Mouse (Mus musculus) embryonic facial prominence, embryonic 14.5 days (tissue): ENCODE results near the gene Slc25a51. TPM values are rescaled to one million over a fixed set of nuclear protein-coding genes. Genes with fewer than 3 reads are reported as not detected.
A peak's percentile ranks its signal among the peaks of the same experiment; 100 is the strongest.

Experiments
- ATAC-seq: fragments of 200-750 bp; cut with Nextera tagmentation; 2 replicates; pipeline ENCODE4 v1.8.0; 2017; ENCODE audit warnings: low read depth, moderate number of reproducible peaks, moderate TSS enrichment
- DNase-seq: peaks from one replicate; pipeline ENCODE4 v3.0.0-alpha.2; 2015; ENCODE audit warnings: low spot score
- H3K27ac ChIP-seq: fragments of 300-500 bp; sonication (generic); replicated peaks from 2 replicates; pipeline ENCODE4 v1.5.1; 2014; ENCODE audit warnings: low read depth, mild to moderate bottlenecking, low read length, moderate library complexity
- H3K27me3 ChIP-seq: fragments of 300-500 bp; sonication (generic); replicated peaks from 2 replicates; pipeline ENCODE4 v1.6.1; 2014; ENCODE audit warnings: low read length; ENCODE audit not compliant: control insufficient read depth, insufficient read depth
- H3K36me3 ChIP-seq: fragments of 300-500 bp; sonication (generic); 2 replicates; pipeline ENCODE4 v1.6.1; 2014; ENCODE audit warnings: low read length, mixed read lengths; ENCODE audit not compliant: control insufficient read depth, insufficient read depth
- H3K4me1 ChIP-seq: fragments of 300-500 bp; sonication (generic); 2 replicates; pipeline ENCODE4 v1.6.1; 2014; ENCODE audit warnings: antibody characterized with exemption, low read length; ENCODE audit not compliant: control insufficient read depth, insufficient read depth
- H3K4me2 ChIP-seq: fragments of 300-500 bp; sonication (generic); 2 replicates; pipeline ENCODE4 v1.6.1; 2014; ENCODE audit warnings: low read depth, mild to moderate bottlenecking, low read length, moderate library complexity, mixed read lengths
- H3K4me3 ChIP-seq: fragments of 300-500 bp; sonication (generic); 2 replicates; pipeline ENCODE4 v1.5.1; 2014; ENCODE audit warnings: low read depth, mild to moderate bottlenecking, low read length
- H3K9ac ChIP-seq: fragments of 300-500 bp; sonication (generic); 2 replicates; pipeline ENCODE4 v1.6.1; 2014; ENCODE audit warnings: low read depth, mild to moderate bottlenecking, low read length, moderate library complexity, mixed read lengths
- H3K9me3 ChIP-seq: fragments of 300-500 bp; sonication (generic); 2 replicates; pipeline ENCODE4 v1.6.1; 2016; ENCODE audit warnings: low read length; ENCODE audit not compliant: control insufficient read depth
- WGBS: fragments of 180-500 bp; shearing (Covaris S2); extraction: QIAGEN DNeasy Blood & Tissue Kit; methylation state at CpG from one replicate; pipeline ENCODE4 v1.1.7; 2014; 5-methylcytosine and 5-hydroxymethylcytosine counted together
- polyA plus RNA-seq: library from polyadenylated mRNA; unstranded; fragments of >200 nt; fragmentation: Nextera tagmentation; extraction: Ambion mirVana; gene quantifications from 2 replicates; pipeline ENCODE4 v1.2.1, GENCODE M21; 2014

The Slc25a51 gene
- polyA plus RNA-seq, 1 experiment from 2014 or later = 47.8 TPM

DNA sequence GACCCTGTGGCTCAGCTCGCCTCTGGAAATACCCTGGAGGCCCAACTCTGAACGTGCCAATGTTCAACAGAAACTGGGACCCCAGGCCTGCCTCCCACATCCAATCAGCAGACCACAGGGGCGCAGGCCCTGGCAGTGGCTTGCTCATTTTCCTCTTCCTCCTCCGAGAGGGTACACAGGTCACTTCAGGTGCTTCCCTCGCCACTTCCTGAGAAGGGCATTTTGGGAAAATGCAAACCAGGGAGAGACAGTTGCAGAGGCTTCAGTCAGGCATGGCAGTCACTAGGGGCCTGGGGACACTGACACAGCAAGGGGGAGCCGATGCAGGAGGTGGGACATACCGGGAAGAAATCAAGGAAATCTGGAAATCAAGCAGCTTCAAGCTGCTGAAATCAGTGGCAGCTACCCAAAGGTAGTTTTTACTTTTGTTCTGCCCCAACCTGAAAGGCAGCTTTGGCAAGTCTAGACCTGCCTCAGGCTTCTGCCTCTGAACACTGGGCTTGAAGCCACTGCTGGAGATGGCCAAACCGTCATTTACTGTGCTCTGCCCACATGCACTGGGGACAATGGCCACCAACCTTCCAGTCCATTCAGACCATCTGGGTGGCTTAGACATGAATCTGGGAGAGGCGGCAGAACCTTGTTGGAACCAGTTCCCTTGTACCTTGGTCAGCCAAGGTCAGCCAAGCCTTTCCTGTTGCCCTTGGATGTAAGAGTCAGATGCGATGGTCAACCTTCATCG, 13.1 kb upstream of the Slc25a51 start:
- WGBS = 64% methylated on average over 11 of the region's 11 CpGs
- H3K9ac ChIP-seq = peak overlapping the region; percentile 37; the same call in 1 of the 2 replicates

DNA sequence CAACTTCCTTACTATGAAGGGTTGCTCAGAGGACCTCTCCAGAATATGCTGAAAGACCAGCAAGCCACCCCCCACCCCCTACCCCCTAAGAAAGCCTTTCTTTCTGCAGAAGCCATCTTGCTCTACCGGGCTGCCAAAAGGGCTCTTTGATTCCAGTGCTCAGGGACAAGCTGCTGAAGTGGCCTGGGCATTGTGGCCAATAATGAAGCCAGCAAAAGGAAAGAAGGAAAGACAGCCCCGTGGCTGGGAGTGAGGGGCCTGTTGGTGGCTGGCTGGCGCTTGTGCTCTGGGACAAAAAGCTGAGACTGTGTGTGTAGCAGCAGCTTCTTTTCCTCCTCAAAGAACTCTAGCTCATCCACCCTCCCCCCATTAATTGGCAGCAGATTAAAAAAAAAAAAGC, 12.2 kb upstream of the Slc25a51 start:
- DNase-seq = no peak
- 43% methylated on average over 3 of the region's 3 CpGs for WGBS
- H3K4me1 ChIP-seq = peaks cover 26% of the 10 kb centered on the region
- no peak for ATAC-seq
- H3K9me3 ChIP-seq = no peaks in the 10 kb centered on the region
- no peaks in the 10 kb centered on the region for H3K36me3 ChIP-seq
- H3K27me3 ChIP-seq = no peaks in the 10 kb centered on the region
- H3K4me3 ChIP-seq = no peak overlapping the region
- H3K27ac ChIP-seq = peak overlapping the region; percentile 29; the same call in 1 of the 2 replicates
- H3K4me2 ChIP-seq = no peak overlapping the region
- H3K9ac ChIP-seq = 0 out of 2 replicates have a peak overlapping the region, but pooled peaks have one; percentile 2

More for the DNA sequence above, 13.1 kb upstream of the Slc25a51 start:
- peaks cover 26% of the 10 kb centered on the region for H3K4me1 ChIP-seq
- H3K27ac ChIP-seq = peak overlapping the region; percentile 29; the same call in 1 of the 2 replicates
- H3K36me3 ChIP-seq = no peaks in the 10 kb centered on the region
- H3K4me3 ChIP-seq = no peak overlapping the region
- H3K4me2 ChIP-seq = no peak overlapping the region
- peak; percentile 65 for DNase-seq
- no peaks in the 10 kb centered on the region for H3K27me3 ChIP-seq
- H3K9me3 ChIP-seq = no peaks in the 10 kb centered on the region
- no peak for ATAC-seq

DNA sequence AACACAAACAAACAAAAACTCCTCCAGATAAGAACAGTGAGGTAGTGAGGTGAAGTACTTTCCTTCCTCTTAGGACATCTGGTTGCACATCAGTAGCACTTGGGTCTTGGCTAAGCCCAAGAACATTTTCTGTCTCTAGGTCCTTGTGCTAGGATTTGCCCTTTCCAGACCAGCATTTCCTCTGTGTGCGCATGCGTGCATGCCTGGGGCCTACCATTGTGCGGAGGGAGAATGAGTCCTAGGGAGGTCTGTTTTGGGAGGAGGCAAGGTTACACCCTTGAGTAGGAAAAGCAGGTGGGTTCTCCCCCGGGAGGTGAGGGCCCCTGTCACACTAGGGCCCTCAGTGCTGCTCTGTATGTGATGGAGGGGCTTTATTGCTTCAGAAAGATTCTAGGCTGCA, 10.5 kb upstream of the Slc25a51 start:
- WGBS = 91% methylated on average over 4 of the region's 4 CpGs
- no peak for ATAC-seq
- no peak overlapping the region for H3K27ac ChIP-seq

DNA sequence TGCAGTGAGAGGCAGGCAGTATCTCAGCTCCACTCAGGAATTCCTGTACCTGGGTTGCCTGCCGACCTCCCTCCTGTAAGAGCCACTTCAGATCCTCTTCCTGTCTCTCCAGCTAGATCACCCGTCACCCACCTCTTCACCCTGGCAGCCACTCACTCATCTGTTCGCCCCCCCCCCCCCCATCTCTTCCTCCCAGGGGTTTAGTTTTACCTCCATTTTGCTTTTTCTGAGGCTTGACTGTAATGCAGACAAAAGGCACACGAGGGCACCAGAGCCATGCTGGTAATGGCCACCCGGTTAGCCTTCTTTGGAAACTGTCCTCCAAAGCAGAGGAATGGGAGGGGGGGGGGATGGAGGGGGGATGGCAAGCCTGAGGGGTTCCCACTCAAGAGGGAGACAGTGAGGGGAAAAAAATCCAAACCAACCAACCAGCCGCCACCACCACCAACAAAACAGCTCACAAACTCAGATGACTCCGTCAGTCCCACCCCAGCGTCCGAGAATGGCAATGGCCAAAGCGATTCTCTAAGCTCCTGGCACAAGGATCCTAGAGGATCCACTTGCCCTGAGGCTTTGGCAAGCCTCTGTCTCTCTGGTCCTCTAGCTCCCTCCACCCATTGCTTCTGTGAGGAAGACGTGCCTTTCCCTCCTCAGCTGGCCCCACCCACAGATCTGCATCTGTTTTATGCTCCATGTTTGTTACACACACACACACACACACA, 9.8 kb upstream of the Slc25a51 start:
- peak overlapping the region; percentile 41 for H3K4me2 ChIP-seq
- no peak overlapping the region for H3K4me3 ChIP-seq
- H3K9me3 ChIP-seq = no peaks in the 10 kb centered on the region
- DNase-seq (peak; percentile 76), ATAC-seq (peak; percentile 16; the same call in 1 of the 2 replicates)
- no peaks in the 10 kb centered on the region for H3K36me3 ChIP-seq
- H3K9ac ChIP-seq = no peak overlapping the region
- no peaks in the 10 kb centered on the region for H3K27me3 ChIP-seq
- H3K27ac ChIP-seq = no peak overlapping the region
- 12% methylated on average over 10 of the region's 11 CpGs for WGBS
- peaks cover 19% of the 10 kb centered on the region for H3K4me1 ChIP-seq

More for the DNA sequence above, 10.5 kb upstream of the Slc25a51 start:
- Histone ChIP-seq H3K4me1 (peaks cover 26% of the 10 kb centered on the region), H3K36me3 (no peaks in the 10 kb centered on the region), H3K4me3 (no peak overlapping the region), H3K9ac (no peak overlapping the region), H3K9me3 (no peaks in the 10 kb centered on the region), H3K4me2 (no peak overlapping the region), H3K27me3 (no peaks in the 10 kb centered on the region)
- no peak for DNase-seq

DNA sequence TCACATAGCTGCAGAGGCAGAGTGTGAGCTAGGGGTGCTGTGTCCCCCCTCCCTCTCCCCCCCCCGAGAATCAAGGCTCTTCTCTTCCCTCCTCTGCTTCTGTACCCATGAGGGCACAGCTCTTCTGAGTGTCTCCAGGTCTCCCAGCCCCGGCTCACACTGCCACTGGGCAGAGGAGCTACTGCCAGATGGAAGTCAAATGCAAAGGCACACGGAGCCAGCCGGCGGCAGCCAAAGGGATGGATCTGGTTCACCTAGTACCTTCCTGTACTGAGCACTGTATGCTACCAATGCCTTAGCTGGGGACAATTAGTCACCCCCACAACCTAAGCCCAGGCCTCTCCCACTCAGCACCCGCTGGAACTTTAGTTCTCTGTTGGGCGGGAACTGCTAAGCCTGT, 7.7 kb upstream of the Slc25a51 start:
- 62% methylated on average over 7 of the region's 7 CpGs for WGBS
- no peaks in the 10 kb centered on the region for H3K9me3 ChIP-seq
- H3K4me2 ChIP-seq = no peak overlapping the region
- H3K9ac ChIP-seq = no peak overlapping the region
- H3K36me3 ChIP-seq = no peaks in the 10 kb centered on the region
- H3K27ac ChIP-seq = no peak overlapping the region
- H3K4me1 ChIP-seq = peaks cover 14% of the 10 kb centered on the region
- ATAC-seq (no peak), DNase-seq (no peak)
- H3K4me3 ChIP-seq = no peak overlapping the region
- no peaks in the 10 kb centered on the region for H3K27me3 ChIP-seq

DNA sequence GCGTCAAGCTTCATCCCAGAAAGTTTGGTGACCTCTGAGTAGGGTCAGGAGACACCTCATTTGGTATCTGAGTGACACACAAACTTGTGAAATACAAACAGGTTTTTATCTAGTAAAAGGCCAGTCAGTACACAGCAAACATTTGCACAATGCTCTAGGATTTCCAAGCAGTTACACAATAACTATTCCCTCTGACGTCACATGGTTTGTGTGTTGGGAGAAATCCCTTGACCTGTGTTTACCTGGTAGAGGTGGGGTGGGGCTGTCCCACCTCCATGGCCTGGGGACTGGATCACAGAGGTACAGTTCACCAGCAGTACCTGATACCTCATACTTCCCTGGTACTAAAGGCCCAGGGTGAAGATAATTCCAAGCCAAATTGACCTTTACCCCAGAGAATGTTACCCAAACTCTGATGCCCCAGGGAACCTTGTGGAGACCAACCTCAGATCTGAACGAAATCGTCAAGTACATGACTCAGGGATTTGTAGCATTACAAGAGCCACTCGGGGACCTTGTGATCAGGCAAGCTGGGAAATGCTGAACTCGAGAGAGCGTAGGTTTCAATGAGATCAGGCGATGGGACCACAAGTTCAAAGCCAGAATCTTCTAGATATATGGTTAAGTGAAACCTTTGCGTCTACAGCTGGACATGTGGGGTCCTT, 5.2 kb upstream of the Slc25a51 start:
- Histone ChIP-seq H3K9me3 (no peaks in the 10 kb centered on the region), H3K4me1 (peaks cover 4% of the 10 kb centered on the region; the same call in 1 of the 2 replicates), H3K27ac (no peak overlapping the region), H3K4me2 (no peak overlapping the region), H3K27me3 (no peaks in the 10 kb centered on the region), H3K9ac (no peak overlapping the region), H3K36me3 (no peaks in the 10 kb centered on the region), H3K4me3 (no peak overlapping the region)
- no peak for DNase-seq
- 80% methylated on average over 9 of the region's 9 CpGs for WGBS
- no peak for ATAC-seq

DNA sequence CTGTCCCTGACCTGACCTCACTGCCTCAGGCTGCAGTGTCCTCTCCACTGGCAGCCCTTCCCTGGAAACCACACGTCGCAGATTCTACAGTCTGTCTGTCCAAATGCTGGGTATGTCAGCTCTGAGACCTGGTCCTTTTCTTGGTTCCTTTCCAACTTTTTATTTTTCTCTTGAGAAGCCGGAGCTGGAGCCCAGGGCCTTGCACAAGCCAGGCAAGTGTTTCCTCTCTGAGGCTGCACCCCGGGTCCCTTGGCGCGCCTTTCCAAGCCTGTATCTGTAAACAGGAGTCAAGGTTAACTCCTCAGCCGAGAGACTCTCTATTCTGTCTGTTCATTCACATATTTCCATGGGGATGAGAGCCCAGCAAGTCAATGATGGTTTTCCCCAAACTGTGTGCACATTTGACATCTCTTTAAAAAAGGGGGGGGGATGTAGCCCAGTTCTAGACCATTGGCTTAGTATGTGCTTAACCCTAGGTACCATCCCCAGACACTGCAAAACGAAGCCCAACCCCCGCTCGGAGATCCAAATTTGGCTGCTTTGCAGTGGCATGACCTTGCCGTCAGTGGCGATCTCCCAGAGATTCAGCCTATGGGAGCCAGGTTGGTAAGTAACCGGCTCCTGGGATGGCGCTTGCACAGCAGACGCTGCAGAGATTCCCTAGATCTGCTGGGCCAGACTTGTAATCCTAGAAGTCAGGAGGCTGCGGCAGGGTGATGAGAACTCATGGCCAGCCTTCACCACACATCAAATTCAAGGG, 4.0 kb upstream of the Slc25a51 start:
- Histone ChIP-seq H3K9me3 (no peaks in the 10 kb centered on the region), H3K4me2 (no peak overlapping the region), H3K4me1 (peaks cover under 1% of the 10 kb centered on the region), H3K9ac (no peak overlapping the region), H3K27me3 (no peaks in the 10 kb centered on the region), H3K27ac (no peak overlapping the region), H3K36me3 (no peaks in the 10 kb centered on the region), H3K4me3 (no peak overlapping the region)
- no peak for DNase-seq
- no peak for ATAC-seq
- WGBS = 58% methylated on average over 16 of the region's 16 CpGs

DNA sequence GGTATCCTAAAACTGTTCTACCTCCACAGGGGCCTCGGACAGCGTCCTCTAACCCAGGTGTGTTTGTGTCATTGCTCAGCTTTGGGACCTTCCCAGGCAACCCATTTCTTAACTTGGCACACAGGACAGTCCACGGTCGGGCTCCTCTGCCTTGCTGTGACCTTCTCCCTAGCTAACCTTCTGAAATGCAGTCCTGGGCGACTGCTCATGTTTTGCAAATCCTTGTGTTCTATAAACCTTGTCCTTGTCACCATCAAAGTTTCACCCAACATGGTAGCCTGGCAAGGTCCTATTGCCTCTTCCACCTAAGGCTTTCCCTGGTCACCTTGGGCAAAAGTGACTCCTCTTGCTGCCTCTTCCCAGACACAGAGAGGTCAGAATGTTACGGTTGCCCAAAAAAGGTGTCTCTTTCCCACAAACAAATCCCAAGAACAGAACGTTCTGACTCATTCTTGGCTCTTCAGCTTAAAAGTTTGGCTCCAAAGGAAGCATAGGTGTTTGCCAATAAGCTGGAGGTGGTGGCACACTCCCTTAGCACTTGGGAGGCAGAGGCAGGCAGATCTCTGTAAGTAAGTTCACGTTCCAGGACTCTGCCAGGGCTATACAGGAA, 2.7 kb upstream of the Slc25a51 start:
- WGBS = 87% methylated on average over 8 of the region's 8 CpGs
- H3K9me3 ChIP-seq = no peaks in the 10 kb centered on the region
- no peak overlapping the region for H3K27ac ChIP-seq
- ATAC-seq (no peak), DNase-seq (no peak)
- H3K4me2 ChIP-seq = no peak overlapping the region
- no peak overlapping the region for H3K4me3 ChIP-seq
- no peak overlapping the region for H3K9ac ChIP-seq
- no peaks in the 10 kb centered on the region for H3K27me3 ChIP-seq
- H3K4me1 ChIP-seq = peaks cover 14% of the 10 kb centered on the region
- no peaks in the 10 kb centered on the region for H3K36me3 ChIP-seq
